Mouse (Mus musculus) myocyte (in vitro differentiated cells): ENCODE results near the gene A930009A15Rik.

ENCODE experiments used
- E2F4 ChIP-seq: IDR thresholded peaks from one replicate; pipeline ENCODE4 v1.6.1; 2011; ENCODE audit warnings: mild to moderate bottlenecking, control low read depth, moderate library complexity; ENCODE audit not compliant: insufficient read depth
- MAX ChIP-seq: IDR thresholded peaks from one replicate; pipeline ENCODE4 v1.6.1; 2011; ENCODE audit warnings: low read depth, mild to moderate bottlenecking, control low read depth
- MYOG ChIP-seq, 3 experiments: IDR thresholded peaks; one replicate each; pipeline ENCODE4 v1.6.1; 2011; ENCODE audit warnings: control low read depth in 2 of 3, low read depth in 2 of 3, mild to moderate bottlenecking in 2 of 3; ENCODE audit not compliant: insufficient read length in 2 of 3, control insufficient read depth in 1 of 3, insufficient read depth in 1 of 3
- POLR2A ChIP-seq: IDR thresholded peaks from one replicate; pipeline ENCODE4 v1.6.1; 2011; ENCODE audit warnings: low read depth, mild to moderate bottlenecking, control low read depth, moderate library complexity; ENCODE audit not compliant: insufficient read length
- POLR2AphosphoS2 ChIP-seq: IDR thresholded peaks from one replicate; pipeline ENCODE4 v1.6.1; 2011; ENCODE audit warnings: low read depth, control low read depth; ENCODE audit not compliant: insufficient read length
- TCF12 ChIP-seq: IDR thresholded peaks from one replicate; pipeline ENCODE4 v1.6.1; 2011; ENCODE audit warnings: mild to moderate bottlenecking, control low read depth; ENCODE audit not compliant: poor library complexity, insufficient read depth, severe bottlenecking
- USF1 ChIP-seq: IDR thresholded peaks from one replicate; pipeline ENCODE4 v1.6.1; 2011; ENCODE audit warnings: low read depth, mild to moderate bottlenecking, control low read depth, moderate library complexity

DNA sequence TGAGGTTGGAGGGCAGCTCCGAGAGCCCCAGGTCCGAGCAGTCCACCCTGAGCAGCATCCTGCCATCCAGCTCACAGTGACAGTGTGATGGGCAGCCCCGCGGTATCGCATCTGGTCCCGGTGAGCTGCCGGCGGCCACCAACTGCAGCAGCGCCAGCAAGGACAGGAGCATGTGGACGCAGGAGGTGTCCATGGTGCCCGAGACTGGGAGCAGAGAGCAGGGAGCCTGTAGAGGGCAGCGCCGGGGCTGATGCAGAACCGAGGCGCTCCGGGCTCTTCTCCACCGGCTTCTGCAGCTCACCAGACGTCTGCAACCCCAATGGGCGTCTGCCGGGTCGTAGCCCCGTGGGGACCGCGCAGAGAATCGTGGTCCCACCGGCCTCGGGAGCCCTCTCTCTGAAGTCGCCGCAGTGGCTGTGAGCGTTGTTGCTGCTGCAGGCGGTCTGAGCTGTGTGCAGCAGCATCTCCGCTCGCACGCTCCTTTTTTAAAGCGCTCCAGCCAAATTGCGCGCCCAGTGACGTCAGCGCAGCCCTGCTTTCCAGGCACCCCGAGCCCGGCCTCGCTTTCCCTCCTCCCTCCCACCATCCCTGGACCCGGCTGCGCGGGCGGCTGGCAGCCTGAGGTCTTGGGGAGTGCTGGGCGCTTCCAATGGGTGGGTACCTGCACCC, 17.6 kb downstream of the A930009A15Rik start, which contains the start of gene Lgr5:
- TF ChIP-seq POLR2AphosphoS2: no peak
- no peak for TF ChIP-seq POLR2A
- no peak for TF ChIP-seq USF1
- no peak for TF ChIP-seq E2F4
- peak in 2 of 3 experiments; percentile 6 to 46 for TF ChIP-seq MYOG (IDR thresholded peaks at IDR 0.05; ENCODE audit: control insufficient read depth in 1 of 3, insufficient read depth in 1 of 3, insufficient read length in 2 of 3, low read depth in 2 of 3)
- no peak for TF ChIP-seq MAX
- TF ChIP-seq TCF12: no peak
